Mouse (Mus musculus): ENCODE measurements around the gene Dnah6. TPM values are rescaled to one million over a fixed set of nuclear protein-coding genes. Genes with fewer than 3 reads are reported as not detected.

Dnah6 gene
- polyA plus RNA-seq, 1 experiment: not detected

DNA sequence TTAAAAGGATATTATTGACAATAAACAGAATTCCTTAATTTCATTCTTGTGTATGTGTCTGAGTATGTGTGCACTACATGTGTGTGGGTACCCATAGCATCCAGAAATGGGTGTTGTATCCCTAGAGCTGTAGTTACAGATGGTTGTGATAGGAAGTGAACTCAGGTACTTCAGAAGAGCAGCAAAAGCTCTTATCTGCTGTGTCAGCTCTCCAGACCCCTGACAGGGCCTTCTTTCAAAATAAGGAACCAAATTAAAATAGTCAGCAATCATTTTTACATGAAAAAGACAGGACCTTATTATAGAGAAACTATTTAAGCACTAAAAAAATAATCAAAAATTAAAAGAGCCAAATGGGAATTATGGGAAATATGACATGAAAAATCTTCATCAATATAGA is 9.8 kb downstream of the Dnah6 start:
- no peak overlapping the region for H3K4me3 ChIP-seq (ENCODE audit: insufficient read depth, low read depth, low read length)
- H3K27ac ChIP-seq (ENCODE audit: insufficient read depth, low read depth, low read length): no peak overlapping the region
- H3K4me1 ChIP-seq (ENCODE audit: control insufficient read depth, insufficient read depth, low read length): no peaks in the 10 kb centered on the region
- TF ChIP-seq POLR2A (IDR thresholded peaks at IDR 0.05; ENCODE audit: insufficient read depth, low read depth, low read length): no peak
- no peak for TF ChIP-seq CTCF (IDR thresholded peaks at IDR 0.05; ENCODE audit: insufficient read depth, low read depth, low read length)

DNA sequence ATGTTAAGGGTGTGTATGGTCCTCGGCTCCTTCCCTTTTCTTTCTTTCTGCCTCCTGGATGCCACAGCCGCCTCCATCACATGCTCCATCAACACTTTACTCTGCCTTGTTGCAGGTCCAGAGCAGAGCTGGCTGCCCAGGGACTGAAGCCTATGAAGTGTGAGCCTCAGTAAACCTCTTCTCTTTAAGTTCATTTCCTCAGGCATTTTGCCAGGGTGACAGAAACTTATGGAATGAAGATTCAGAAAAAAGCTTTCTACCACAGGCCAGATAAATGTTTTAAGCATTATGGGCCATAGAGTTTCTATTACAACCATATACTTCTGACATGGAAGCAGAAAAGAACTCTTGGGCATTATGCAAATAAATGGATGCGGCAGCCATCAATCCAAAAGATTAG is 10.4 kb downstream of the Dnah6 start:
- TF ChIP-seq POLR2A (IDR thresholded peaks at IDR 0.05; ENCODE audit: insufficient read depth, low read depth, low read length): no peak
- no peak for TF ChIP-seq CTCF (IDR thresholded peaks at IDR 0.05; ENCODE audit: insufficient read depth, low read depth, low read length)
- no peak overlapping the region for H3K27ac ChIP-seq (ENCODE audit: insufficient read depth, low read depth, low read length)
- H3K4me1 ChIP-seq (ENCODE audit: control insufficient read depth, insufficient read depth, low read length): no peaks in the 10 kb centered on the region
- H3K4me3 ChIP-seq (ENCODE audit: insufficient read depth, low read depth, low read length): no peak overlapping the region
- WGBS: 94% methylated on average over 3 of the region's 3 CpGs

DNA sequence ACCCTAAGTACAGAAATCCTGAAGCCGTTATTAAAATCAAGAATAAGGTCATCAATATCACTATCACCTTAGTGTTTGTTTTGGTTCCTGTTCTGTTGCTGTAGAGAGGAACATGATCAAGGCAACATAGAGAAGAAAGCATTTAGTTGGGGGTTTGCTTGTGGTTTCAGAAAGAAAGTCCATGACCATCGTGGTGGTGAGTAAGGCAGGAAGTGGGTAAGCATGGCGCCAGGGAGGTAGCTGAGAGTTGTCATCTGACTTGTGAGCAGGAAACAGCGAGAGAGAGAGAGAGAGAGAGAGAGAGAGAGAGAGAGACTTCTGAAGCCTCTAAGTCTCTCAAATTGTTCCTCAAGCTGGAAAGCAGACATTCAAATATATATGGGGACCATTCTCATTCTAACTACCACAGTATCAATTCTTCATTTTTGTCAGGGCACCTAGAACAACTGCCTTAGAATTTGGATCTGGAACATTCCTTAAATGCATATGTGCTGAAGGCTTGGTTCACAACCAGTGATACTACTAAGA is 10.9 kb downstream of the Dnah6 start:
- Histone ChIP-seq H3K27ac (ENCODE audit: insufficient read depth, low read depth, low read length) (no peak overlapping the region), H3K4me3 (ENCODE audit: insufficient read depth, low read depth, low read length) (no peak overlapping the region), H3K4me1 (ENCODE audit: control insufficient read depth, insufficient read depth, low read length) (no peaks in the 10 kb centered on the region)
- 88% methylated on average over 4 of the region's 4 CpGs for WGBS
- TF ChIP-seq CTCF (IDR thresholded peaks at IDR 0.05; ENCODE audit: insufficient read depth, low read depth, low read length) (no peak), POLR2A (IDR thresholded peaks at IDR 0.05; ENCODE audit: insufficient read depth, low read depth, low read length) (no peak)

DNA sequence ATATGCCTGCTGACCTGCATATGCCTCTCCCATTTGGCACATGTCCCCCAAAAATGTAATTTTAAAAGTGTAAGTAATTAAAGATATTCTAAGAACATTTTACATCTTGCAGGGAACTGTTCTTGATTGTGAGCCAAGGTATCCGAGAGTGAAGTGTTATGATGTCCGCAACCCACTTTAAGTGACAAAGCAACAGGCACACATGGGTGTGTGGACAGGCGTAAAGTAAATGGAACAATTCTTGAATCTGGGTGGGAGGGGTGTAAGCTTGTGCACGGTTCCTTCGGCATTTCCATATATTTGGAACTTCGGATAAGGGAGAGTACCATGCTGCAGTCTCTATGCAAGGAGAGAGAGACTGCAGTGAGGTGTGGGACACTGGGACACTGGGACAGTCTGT is 11.9 kb downstream of the Dnah6 start:
- H3K4me3 ChIP-seq (ENCODE audit: insufficient read depth, low read depth, low read length): no peak overlapping the region
- H3K4me1 ChIP-seq (ENCODE audit: control insufficient read depth, insufficient read depth, low read length): no peaks in the 10 kb centered on the region
- no peak overlapping the region for H3K27ac ChIP-seq (ENCODE audit: insufficient read depth, low read depth, low read length)
- no peak for TF ChIP-seq POLR2A (IDR thresholded peaks at IDR 0.05; ENCODE audit: insufficient read depth, low read depth, low read length)
- no peak for TF ChIP-seq CTCF (IDR thresholded peaks at IDR 0.05; ENCODE audit: insufficient read depth, low read depth, low read length)
- 85% methylated on average over 6 of the region's 6 CpGs for WGBS

DNA sequence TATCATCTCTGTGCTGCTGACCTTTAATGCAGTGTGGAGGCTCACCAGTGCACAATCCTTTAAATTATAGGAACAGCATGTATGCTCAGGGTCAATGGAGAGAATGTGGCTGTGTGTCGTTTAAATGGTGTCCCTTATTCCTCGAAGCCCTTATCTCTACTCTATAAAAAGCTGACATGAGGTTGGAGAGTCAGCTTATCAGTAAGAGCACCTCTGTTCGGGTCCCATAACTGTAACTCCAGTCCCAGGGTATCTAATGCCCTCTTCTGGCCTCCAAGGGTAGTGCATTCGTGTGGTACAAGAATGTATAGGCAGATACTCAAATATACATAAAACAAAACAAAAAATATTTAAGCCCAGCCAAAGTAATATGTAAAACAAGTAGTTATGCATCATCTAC is 16.5 kb downstream of the Dnah6 start:
- no peaks in the 10 kb centered on the region for H3K4me1 ChIP-seq (ENCODE audit: control insufficient read depth, insufficient read depth, low read length)
- TF ChIP-seq CTCF (IDR thresholded peaks at IDR 0.05; ENCODE audit: insufficient read depth, low read depth, low read length) (no peak), POLR2A (IDR thresholded peaks at IDR 0.05; ENCODE audit: insufficient read depth, low read depth, low read length) (no peak)
- H3K27ac ChIP-seq (ENCODE audit: insufficient read depth, low read depth, low read length): no peak overlapping the region
- H3K4me3 ChIP-seq (ENCODE audit: insufficient read depth, low read depth, low read length): no peak overlapping the region
- whole genome bisulfite sequencing: 85% methylated on average over 4 of the region's 4 CpGs

DNA sequence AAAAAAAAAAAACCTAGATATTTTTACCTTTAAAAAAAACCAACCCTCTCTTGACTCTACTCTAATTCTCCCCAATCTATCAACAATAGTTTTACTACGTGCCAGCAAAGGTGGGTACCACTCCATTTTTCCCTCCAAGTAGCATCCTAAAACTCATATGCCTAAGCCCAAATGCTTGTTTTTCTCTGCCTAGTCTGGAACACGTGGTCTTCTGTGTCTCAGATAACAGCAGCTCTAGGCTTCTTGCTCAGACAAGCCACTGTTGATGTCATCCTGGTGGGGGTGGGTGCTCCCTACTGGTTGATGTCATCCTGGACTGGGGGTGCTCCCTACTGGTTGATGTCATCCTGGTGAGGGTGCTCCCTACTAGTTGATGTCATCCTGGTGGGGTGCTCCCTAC is 17.7 kb downstream of the Dnah6 start:
- Histone ChIP-seq H3K4me1 (ENCODE audit: control insufficient read depth, insufficient read depth, low read length) (no peaks in the 10 kb centered on the region), H3K4me3 (ENCODE audit: insufficient read depth, low read depth, low read length) (no peak overlapping the region), H3K27ac (ENCODE audit: insufficient read depth, low read depth, low read length) (no peak overlapping the region)
- no peak for TF ChIP-seq CTCF (IDR thresholded peaks at IDR 0.05; ENCODE audit: insufficient read depth, low read depth, low read length)
- TF ChIP-seq POLR2A (IDR thresholded peaks at IDR 0.05; ENCODE audit: insufficient read depth, low read depth, low read length): no peak
- WGBS: 81% methylated on average over 2 of the region's 2 CpGs

DNA sequence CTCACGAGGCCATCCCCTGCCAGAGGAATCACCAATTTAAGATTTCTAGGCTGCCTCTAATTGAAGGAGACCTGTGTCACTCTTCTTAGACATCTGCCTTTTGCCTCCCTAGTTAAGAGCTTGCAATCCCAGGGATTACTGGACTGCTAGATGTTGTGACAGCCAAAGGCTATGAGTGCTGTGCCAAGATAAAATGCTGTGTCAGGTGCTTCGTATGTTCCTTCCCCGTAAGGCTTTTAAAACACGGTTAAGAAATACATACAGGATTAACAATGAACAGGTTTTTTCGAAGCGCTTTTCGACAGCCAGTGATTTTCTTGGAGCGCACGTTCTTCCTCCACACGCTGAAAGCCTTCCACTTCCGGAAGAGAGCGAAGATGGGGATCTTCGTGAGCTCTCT is 26.2 kb downstream of the Dnah6 start:
- Histone ChIP-seq H3K4me1 (ENCODE audit: control insufficient read depth, insufficient read depth, low read length) (no peaks in the 10 kb centered on the region), H3K4me3 (ENCODE audit: insufficient read depth, low read depth, low read length) (no peak overlapping the region), H3K27ac (ENCODE audit: insufficient read depth, low read depth, low read length) (no peak overlapping the region)
- TF ChIP-seq CTCF (IDR thresholded peaks at IDR 0.05; ENCODE audit: insufficient read depth, low read depth, low read length) (no peak), POLR2A (IDR thresholded peaks at IDR 0.05; ENCODE audit: insufficient read depth, low read depth, low read length) (no peak)
- whole genome bisulfite sequencing: 94% methylated on average over 13 of the region's 13 CpGs

DNA sequence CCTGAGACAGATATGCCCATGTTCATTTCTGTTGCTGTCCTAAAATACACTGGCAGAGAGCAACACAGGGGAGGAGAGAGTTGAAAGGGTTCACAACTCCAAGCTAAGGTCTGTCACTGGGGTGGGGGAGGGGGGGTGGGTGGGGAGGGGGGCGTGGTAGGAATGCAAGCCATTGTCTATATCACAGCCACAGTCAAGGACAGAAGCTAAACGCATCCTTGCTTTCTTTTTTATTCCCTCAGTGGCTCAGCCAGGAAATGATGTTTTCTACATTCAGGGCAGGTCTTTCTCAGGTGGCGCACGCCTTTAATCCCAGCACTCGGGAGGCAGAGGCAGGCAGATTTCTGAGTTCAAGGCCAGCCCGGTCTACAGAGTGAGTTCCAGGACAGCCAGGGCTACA is 30.7 kb downstream of the Dnah6 start:
- Histone ChIP-seq H3K4me3 (ENCODE audit: insufficient read depth, low read depth, low read length) (no peak overlapping the region), H3K4me1 (ENCODE audit: control insufficient read depth, insufficient read depth, low read length) (no peaks in the 10 kb centered on the region), H3K27ac (ENCODE audit: insufficient read depth, low read depth, low read length) (no peak overlapping the region)
- TF ChIP-seq CTCF (IDR thresholded peaks at IDR 0.05; ENCODE audit: insufficient read depth, low read depth, low read length) (no peak), POLR2A (IDR thresholded peaks at IDR 0.05; ENCODE audit: insufficient read depth, low read depth, low read length) (no peak)
- 77% methylated on average over 6 of the region's 6 CpGs for WGBS

DNA sequence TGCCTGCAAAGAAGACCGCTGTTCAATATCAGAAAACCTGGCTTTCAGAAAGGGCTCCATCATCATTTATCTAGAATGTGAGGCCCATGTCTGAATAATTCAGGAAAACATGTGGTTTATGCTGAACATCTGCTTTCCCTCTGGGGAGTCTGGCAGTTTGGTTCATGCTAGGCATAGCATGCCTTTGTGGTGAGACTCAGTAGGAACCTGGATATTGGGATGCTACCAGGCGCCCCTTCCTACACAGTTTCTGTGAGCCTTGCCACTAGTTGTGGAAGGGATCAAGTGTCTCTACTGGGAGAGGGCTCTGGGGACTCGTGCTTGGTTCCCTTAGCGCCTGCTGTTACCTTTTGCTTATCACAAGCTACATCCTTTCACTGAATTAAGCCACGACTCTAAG is 37.2 kb downstream of the Dnah6 start:
- H3K4me3 ChIP-seq (ENCODE audit: insufficient read depth, low read depth, low read length): no peak overlapping the region
- no peak overlapping the region for H3K27ac ChIP-seq (ENCODE audit: insufficient read depth, low read depth, low read length)
- TF ChIP-seq POLR2A (IDR thresholded peaks at IDR 0.05; ENCODE audit: insufficient read depth, low read depth, low read length): no peak
- no peak for TF ChIP-seq CTCF (IDR thresholded peaks at IDR 0.05; ENCODE audit: insufficient read depth, low read depth, low read length)
- WGBS: 94% methylated on average over 5 of the region's 5 CpGs
- H3K4me1 ChIP-seq (ENCODE audit: control insufficient read depth, insufficient read depth, low read length): no peaks in the 10 kb centered on the region

DNA sequence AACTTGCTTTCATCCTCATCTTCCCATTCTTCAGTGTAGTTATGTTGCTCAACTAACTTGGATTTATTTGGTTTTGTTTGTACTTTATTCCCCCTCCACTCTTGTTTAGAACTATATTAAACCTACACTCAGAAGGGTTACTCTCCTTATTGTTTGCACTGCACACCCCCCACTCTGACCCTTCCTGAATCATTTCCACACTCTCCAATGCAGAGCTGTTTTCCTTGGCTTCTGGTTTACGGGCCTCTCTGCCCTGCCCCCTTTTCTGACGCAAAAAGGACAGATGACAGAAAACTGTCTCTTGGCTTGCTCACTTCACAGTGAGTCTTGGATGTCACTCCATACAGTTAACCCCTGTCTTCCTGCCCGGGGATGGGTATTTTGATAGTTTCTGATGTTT is 38.5 kb downstream of the Dnah6 start:
- no peaks in the 10 kb centered on the region for H3K4me1 ChIP-seq (ENCODE audit: control insufficient read depth, insufficient read depth, low read length)
- TF ChIP-seq POLR2A (IDR thresholded peaks at IDR 0.05; ENCODE audit: insufficient read depth, low read depth, low read length): no peak
- no peak for TF ChIP-seq CTCF (IDR thresholded peaks at IDR 0.05; ENCODE audit: insufficient read depth, low read depth, low read length)
- no peak overlapping the region for H3K27ac ChIP-seq (ENCODE audit: insufficient read depth, low read depth, low read length)
- no peak overlapping the region for H3K4me3 ChIP-seq (ENCODE audit: insufficient read depth, low read depth, low read length)
- WGBS: 76% methylated on average over 3 of the region's 3 CpGs

Data from olfactory bulb, adult 2 months (tissue).